Mouse (Mus musculus) hindbrain, embryonic 10.5 days (tissue): Measurements from ENCODE around the gene P3h3. TPM values are rescaled to one million over a fixed set of nuclear protein-coding genes. Genes with fewer than 3 reads are reported as not detected.
"Not testable (repeated sequence)": the region's sequence is repeated elsewhere in the genome, so short reads cannot be mapped to it uniquely, and the experiment has no call there.

Experiments
- DNase-seq: peaks from one replicate; pipeline ENCODE4 v3.0.0-alpha.2; 2017; ENCODE audit warnings: low spot score
- H3K27ac ChIP-seq: fragments of 300-500 bp; sonication (generic); 2 replicates; pipeline ENCODE4 v1.5.1; 2016; ENCODE audit warnings: mild to moderate bottlenecking, moderate library complexity
- H3K27me3 ChIP-seq: fragments of 300-500 bp; sonication (generic); 2 replicates; pipeline ENCODE4 v1.6.1; 2016; ENCODE audit warnings: mild to moderate bottlenecking; ENCODE audit not compliant: poor library complexity, insufficient read depth, severe bottlenecking
- H3K36me3 ChIP-seq: fragments of 300-500 bp; sonication (generic); 2 replicates; pipeline ENCODE4 v1.6.1; 2016; ENCODE audit warnings: mild to moderate bottlenecking, moderate library complexity
- H3K4me1 ChIP-seq: fragments of 300-500 bp; sonication (generic); replicated peaks from 2 replicates; pipeline ENCODE4 v1.6.1; 2016; ENCODE audit warnings: mild to moderate bottlenecking
- H3K4me3 ChIP-seq: fragments of 300-500 bp; sonication (generic); 2 replicates; pipeline ENCODE4 v1.5.1; 2016; ENCODE audit warnings: mild to moderate bottlenecking, moderate library complexity
- H3K9me3 ChIP-seq: fragments of 300-500 bp; sonication (generic); 2 replicates; pipeline ENCODE4 v1.6.1; 2016; ENCODE audit warnings: mild to moderate bottlenecking, moderate library complexity
- WGBS: fragments of 180-500 bp; shearing (Covaris S2); methylation state at CpG from one replicate; pipeline ENCODE4 v1.1.7; 2016; 5-methylcytosine and 5-hydroxymethylcytosine counted together
- polyA plus RNA-seq: library from polyadenylated mRNA; unstranded; fragments of >200 nt; fragmentation: Nextera tagmentation; extraction: Ambion mirVana; gene quantifications from 2 replicates; pipeline ENCODE4 v1.2.1, GENCODE M21; 2016

The P3h3 gene
- polyA plus RNA-seq, 1 experiment from 2014 or later = 13.4 TPM

GRCm38 (mm10) chr6:124809052-124809774 lies 48.3 kb downstream of the P3h3 start:
- Histone ChIP-seq H3K4me1 (peaks cover 73% of the 10 kb centered on the region), H3K36me3 (peaks cover 29% of the 10 kb centered on the region), H3K27ac (peak overlapping the region; percentile 90), H3K4me3 (peak overlapping the region; percentile 69), H3K27me3 (no peaks in the 10 kb centered on the region), H3K9me3 (no peaks in the 10 kb centered on the region)
- DNase-seq = peak; percentile 87
- under 1% methylated on average over 35 of the region's 35 CpGs for WGBS

GRCm38 (mm10) chr6:124808358-124809012 lies 49.1 kb downstream of the P3h3 start, which contains the start of gene Spsb2:
TSS of gene Spsb2 (plus strand) at chr6:124808661.
- 5% methylated on average over 29 of the region's 29 CpGs for WGBS

GRCm38 (mm10) chr6:124807986-124808357 lies 49.6 kb downstream of the P3h3 start:
- H3K27me3 ChIP-seq = no peaks in the 10 kb centered on the region
- WGBS = 88% methylated on average over 6 of the region's 6 CpGs
- peaks cover 65% of the 10 kb centered on the region for H3K4me1 ChIP-seq
- peaks cover 29% of the 10 kb centered on the region for H3K36me3 ChIP-seq
- no peaks in the 10 kb centered on the region for H3K9me3 ChIP-seq
- no peak for DNase-seq
- peak overlapping the region; percentile 69 for H3K4me3 ChIP-seq
- H3K27ac ChIP-seq = peak overlapping the region; percentile 90

More at GRCm38 (mm10) chr6:124808358-124809012, 49.1 kb downstream of the P3h3 start, which contains the start of gene Spsb2:
- peak within 1 kb of the TSS; percentile 69 for H3K4me3 ChIP-seq
- H3K4me1 ChIP-seq = peaks cover 69% of the 10 kb centered on the region
- no peaks in the 10 kb centered on the region for H3K9me3 ChIP-seq
- peak; percentile 81 for DNase-seq
- no peaks in the 10 kb centered on the region for H3K27me3 ChIP-seq
- peaks cover 29% of the 10 kb centered on the region for H3K36me3 ChIP-seq
- peak within 1 kb of the TSS; percentile 90 for H3K27ac ChIP-seq

GRCm38 (mm10) chr6:124807366-124807765 lies 50.2 kb downstream of the P3h3 start:
- H3K4me3 ChIP-seq = no peak overlapping the region
- no peaks in the 10 kb centered on the region for H3K9me3 ChIP-seq
- DNase-seq = no peak
- no peak overlapping the region for H3K27ac ChIP-seq
- peaks cover 59% of the 10 kb centered on the region for H3K4me1 ChIP-seq
- H3K27me3 ChIP-seq = no peaks in the 10 kb centered on the region
- WGBS = 90% methylated on average over 4 of the region's 4 CpGs
- H3K36me3 ChIP-seq = peaks cover 24% of the 10 kb centered on the region

GRCm38 (mm10) chr6:124806446-124807140 lies 51.0 kb downstream of the P3h3 start:
- Histone ChIP-seq H3K4me3 (peak overlapping the region; percentile 58), H3K9me3 (no peaks in the 10 kb centered on the region), H3K36me3 (peaks cover 16% of the 10 kb centered on the region), H3K4me1 (peaks cover 51% of the 10 kb centered on the region), H3K27ac (peak overlapping the region; percentile 91), H3K27me3 (no peaks in the 10 kb centered on the region)
- WGBS = 77% methylated on average over 7 of the region's 7 CpGs
- no peak for DNase-seq

GRCm38 (mm10) chr6:124805341-124806321 lies 51.9 kb downstream of the P3h3 start:
- WGBS = 3% methylated on average over 34 of the region's 34 CpGs

GRCm38 (mm10) chr6:124804341-124804740 lies 53.2 kb downstream of the P3h3 start:
- Histone ChIP-seq H3K27me3 (no peaks in the 10 kb centered on the region), H3K4me3 (no peak overlapping the region), H3K4me1 (peaks cover 35% of the 10 kb centered on the region), H3K9me3 (no peaks in the 10 kb centered on the region), H3K27ac (no peak overlapping the region), H3K36me3 (no peaks in the 10 kb centered on the region)
- no peak for DNase-seq
- WGBS = 93% methylated on average over 3 of the region's 3 CpGs

More at GRCm38 (mm10) chr6:124805341-124806321, 51.9 kb downstream of the P3h3 start:
- Histone ChIP-seq H3K4me3 (peak overlapping the region; percentile 58), H3K27ac (peak overlapping the region; percentile 91), H3K4me1 (peaks cover 48% of the 10 kb centered on the region), H3K36me3 (peaks cover 7% of the 10 kb centered on the region), H3K9me3 (no peaks in the 10 kb centered on the region), H3K27me3 (no peaks in the 10 kb centered on the region)
- DNase-seq = peak; percentile 93

GRCm38 (mm10) chr6:124803691-124804090 lies 53.9 kb downstream of the P3h3 start:
- not testable (repeated sequence) for H3K27me3 ChIP-seq, DNase-seq

GRCm38 (mm10) chr6:124803061-124803460 lies 54.5 kb downstream of the P3h3 start:
- H3K36me3 ChIP-seq = no peaks in the 10 kb centered on the region
- H3K27me3 ChIP-seq = no peaks in the 10 kb centered on the region
- H3K27ac ChIP-seq = no peak overlapping the region
- no peak overlapping the region for H3K4me3 ChIP-seq
- WGBS = 74% methylated on average over 3 of the region's 3 CpGs
- peaks cover 23% of the 10 kb centered on the region for H3K4me1 ChIP-seq
- no peaks in the 10 kb centered on the region for H3K9me3 ChIP-seq
- DNase-seq = no peak

More at GRCm38 (mm10) chr6:124803691-124804090, 53.9 kb downstream of the P3h3 start:
- 93% methylated on average over 4 of the region's 4 CpGs for WGBS
- H3K36me3 ChIP-seq, H3K9me3 ChIP-seq, H3K4me3 ChIP-seq, H3K27ac ChIP-seq: not testable (repeated sequence)
- peaks cover 29% of the 10 kb centered on the region for H3K4me1 ChIP-seq

GRCm38 (mm10) chr6:124802400-124802799 lies 55.2 kb downstream of the P3h3 start:
- peaks cover 19% of the 10 kb centered on the region for H3K4me1 ChIP-seq
- not testable (repeated sequence) for H3K36me3 ChIP-seq, H3K27me3 ChIP-seq, H3K27ac ChIP-seq, H3K9me3 ChIP-seq
- H3K4me3 ChIP-seq = 0 out of 2 replicates have a peak overlapping the region, but pooled peaks have one; percentile 10
- WGBS = 10% methylated on average over 6 of the region's 9 CpGs
- DNase-seq = peak; percentile 21

GRCm38 (mm10) chr6:124796200-124796599 lies 61.4 kb downstream of the P3h3 start:
- whole genome bisulfite sequencing = 83% methylated on average over 2 of the region's 2 CpGs
- no peaks in the 10 kb centered on the region for H3K9me3 ChIP-seq
- no peak overlapping the region for H3K27ac ChIP-seq
- H3K36me3 ChIP-seq = no peaks in the 10 kb centered on the region
- no peak for DNase-seq
- H3K27me3 ChIP-seq = no peaks in the 10 kb centered on the region
- no peak overlapping the region for H3K4me3 ChIP-seq
- no peaks in the 10 kb centered on the region for H3K4me1 ChIP-seq

GRCm38 (mm10) chr6:124795781-124796180 lies 61.8 kb downstream of the P3h3 start:
- 79% methylated on average over 4 of the region's 4 CpGs for WGBS
- H3K9me3 ChIP-seq = no peaks in the 10 kb centered on the region
- no peaks in the 10 kb centered on the region for H3K4me1 ChIP-seq
- H3K27me3 ChIP-seq = no peaks in the 10 kb centered on the region
- no peak overlapping the region for H3K27ac ChIP-seq
- H3K36me3 ChIP-seq = no peaks in the 10 kb centered on the region
- no peak overlapping the region for H3K4me3 ChIP-seq
- DNase-seq = no peak
